Mouse (Mus musculus): ENCODE results near the gene Tsr1. TPM values are rescaled to one million over a fixed set of nuclear protein-coding genes. Genes with fewer than 3 reads are reported as not detected.

The Tsr1 gene
- polyA plus RNA-seq, 1 experiment from 2014 or later: 27.4 TPM

DNA sequence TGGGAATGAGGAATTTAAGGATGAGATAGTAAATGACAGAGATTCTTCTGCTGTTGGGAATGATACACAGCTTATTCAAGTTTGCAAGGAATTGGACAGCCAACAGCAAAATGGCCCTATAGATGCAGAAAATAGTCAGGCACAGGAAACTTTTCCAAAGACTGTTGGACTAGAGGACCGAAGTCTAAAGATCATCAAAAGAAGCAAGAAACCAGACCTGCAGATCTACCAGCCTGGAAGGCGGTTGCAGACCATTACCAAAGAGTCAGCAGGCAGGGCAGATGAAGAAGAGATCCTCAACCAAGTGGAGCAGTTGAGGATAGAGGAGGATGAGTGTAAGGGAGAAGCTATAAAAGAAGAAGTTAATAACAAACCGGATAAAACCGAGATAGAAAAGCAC is 31.2 kb downstream of the Tsr1 start:
- 89% methylated on average over 4 of the region's 4 CpGs for WGBS
- no peak overlapping the region for H3K4me3 ChIP-seq
- H3K9me3 ChIP-seq: no peaks in the 10 kb centered on the region
- peaks cover 47% of the 10 kb centered on the region for H3K36me3 ChIP-seq
- H3K27me3 ChIP-seq (replicated peaks): no peaks in the 10 kb centered on the region
- no peak overlapping the region for H3K4me2 ChIP-seq
- H3K4me1 ChIP-seq: peaks cover 23% of the 10 kb centered on the region
- no peak overlapping the region for H3K27ac ChIP-seq (replicated peaks)
- no peak for ATAC-seq (ENCODE audit: extremely low read depth, insufficient number of reproducible peaks, low FRiP score, low TSS enrichment)
- no peak overlapping the region for H3K9ac ChIP-seq

DNA sequence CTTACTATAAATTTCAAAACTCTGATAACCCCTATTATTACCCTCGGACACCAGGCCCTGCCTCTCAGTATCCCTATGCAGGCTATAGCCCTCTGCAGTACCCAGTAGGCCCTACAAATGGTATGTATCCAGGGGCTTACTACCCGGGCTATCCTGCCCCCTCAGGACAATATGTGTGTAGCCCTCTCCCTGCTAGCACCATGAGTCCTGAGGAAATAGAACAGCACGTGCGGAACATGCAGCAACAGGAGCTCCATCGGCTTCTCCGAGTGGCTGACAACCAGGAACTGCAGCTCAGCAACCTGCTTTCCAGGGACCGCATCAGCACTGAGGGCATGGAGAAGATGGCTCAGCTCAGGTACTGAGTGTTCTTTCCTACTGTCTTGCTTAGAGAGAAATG is 32.5 kb downstream of the Tsr1 start:
- H3K9ac ChIP-seq: no peak overlapping the region
- H3K4me2 ChIP-seq: no peak overlapping the region
- ATAC-seq (ENCODE audit: extremely low read depth, insufficient number of reproducible peaks, low FRiP score, low TSS enrichment): no peak
- H3K4me3 ChIP-seq: no peak overlapping the region
- no peak overlapping the region for H3K27ac ChIP-seq (replicated peaks)
- H3K9me3 ChIP-seq: no peaks in the 10 kb centered on the region
- H3K27me3 ChIP-seq (replicated peaks): no peaks in the 10 kb centered on the region
- H3K36me3 ChIP-seq: peaks cover 60% of the 10 kb centered on the region
- peaks cover 17% of the 10 kb centered on the region for H3K4me1 ChIP-seq
- 90% methylated on average over 7 of the region's 7 CpGs for WGBS

DNA sequence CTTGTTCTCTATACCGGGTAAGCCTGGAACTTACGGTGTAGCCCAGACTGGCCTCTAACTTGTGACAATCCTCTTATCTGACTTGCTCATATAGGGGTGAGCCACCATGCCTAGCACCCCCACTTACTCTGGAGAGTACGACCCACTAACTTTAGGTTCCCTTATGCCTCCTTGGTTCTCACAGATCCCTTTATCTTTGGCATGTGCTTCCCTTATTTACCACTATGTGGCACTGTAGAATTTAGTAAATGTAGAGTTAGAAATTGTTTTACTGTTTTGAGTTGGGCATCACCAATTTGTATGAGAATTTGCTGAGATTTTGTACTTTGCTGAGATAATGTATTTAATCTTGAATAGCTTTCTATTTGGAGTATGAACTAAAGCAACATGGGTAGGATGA is 48.5 kb downstream of the Tsr1 start:
- H3K36me3 ChIP-seq: peaks cover 66% of the 10 kb centered on the region
- ATAC-seq (ENCODE audit: extremely low read depth, insufficient number of reproducible peaks, low FRiP score, low TSS enrichment): no peak
- 77% methylated on average over 3 of the region's 3 CpGs for WGBS

DNA sequence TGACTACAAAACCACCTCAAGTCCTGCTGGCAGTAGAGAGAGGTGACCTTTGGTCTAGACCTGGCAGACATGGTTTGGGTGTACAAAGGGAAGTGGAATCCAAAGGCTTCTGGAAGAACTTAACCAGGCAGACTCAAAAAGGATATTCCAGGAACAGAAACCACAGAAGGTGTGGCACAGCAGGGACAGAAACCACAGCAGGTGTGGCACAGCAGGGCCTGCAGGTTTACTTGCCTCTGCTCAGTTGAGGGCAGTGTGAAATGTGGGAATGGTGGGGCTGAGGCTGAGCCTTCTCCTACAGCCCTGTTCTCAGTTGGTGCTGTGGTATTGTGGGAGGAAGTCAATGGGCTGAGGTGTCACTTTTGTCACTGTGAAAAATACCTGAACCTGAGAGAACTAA is 57.0 kb downstream of the Tsr1 start:
- H3K9ac ChIP-seq: no peak overlapping the region
- H3K4me1 ChIP-seq: peaks cover 3% of the 10 kb centered on the region; the same call in 1 of the 2 replicates
- H3K4me2 ChIP-seq: no peak overlapping the region
- no peaks in the 10 kb centered on the region for H3K9me3 ChIP-seq
- ATAC-seq (ENCODE audit: extremely low read depth, insufficient number of reproducible peaks, low FRiP score, low TSS enrichment): no peak
- H3K36me3 ChIP-seq: peaks cover 45% of the 10 kb centered on the region
- H3K27ac ChIP-seq (replicated peaks): no peak overlapping the region
- H3K27me3 ChIP-seq (replicated peaks): no peaks in the 10 kb centered on the region
- H3K4me3 ChIP-seq: no peak overlapping the region

More for the DNA sequence above, 48.5 kb downstream of the Tsr1 start:
- Histone ChIP-seq H3K9ac (no peak overlapping the region), H3K4me1 (no peaks in the 10 kb centered on the region), H3K4me3 (no peak overlapping the region), H3K27me3 (replicated peaks) (no peaks in the 10 kb centered on the region), H3K4me2 (no peak overlapping the region), H3K27ac (replicated peaks) (no peak overlapping the region), H3K9me3 (no peaks in the 10 kb centered on the region)

DNA sequence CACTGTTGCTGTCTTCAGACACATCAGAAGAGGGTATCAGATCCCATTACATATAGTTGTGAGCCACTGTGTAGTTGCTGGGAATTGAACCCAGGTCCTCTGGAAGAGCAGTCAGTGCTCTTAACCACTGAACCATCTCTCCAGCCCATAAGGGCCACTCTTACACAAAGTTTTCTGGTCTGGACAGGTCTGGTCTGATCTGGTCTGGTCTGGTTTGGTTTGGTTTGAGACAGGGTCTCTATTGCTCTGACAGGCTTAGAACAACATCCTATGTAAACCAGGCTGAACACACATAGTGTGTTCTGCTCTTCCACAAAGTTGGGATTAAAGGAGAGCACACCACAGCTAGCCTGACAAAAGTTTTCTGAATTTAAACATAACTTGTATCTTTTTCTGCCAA is 58.1 kb downstream of the Tsr1 start:
- peaks cover 39% of the 10 kb centered on the region for H3K36me3 ChIP-seq
- H3K27ac ChIP-seq (replicated peaks): no peak overlapping the region
- H3K4me1 ChIP-seq: peaks cover 3% of the 10 kb centered on the region; the same call in 1 of the 2 replicates
- H3K27me3 ChIP-seq (replicated peaks): no peaks in the 10 kb centered on the region
- H3K4me2 ChIP-seq: no peak overlapping the region
- no peak overlapping the region for H3K9ac ChIP-seq
- no peak overlapping the region for H3K4me3 ChIP-seq
- H3K9me3 ChIP-seq: no peaks in the 10 kb centered on the region
- ATAC-seq (ENCODE audit: extremely low read depth, insufficient number of reproducible peaks, low FRiP score, low TSS enrichment): no peak

DNA sequence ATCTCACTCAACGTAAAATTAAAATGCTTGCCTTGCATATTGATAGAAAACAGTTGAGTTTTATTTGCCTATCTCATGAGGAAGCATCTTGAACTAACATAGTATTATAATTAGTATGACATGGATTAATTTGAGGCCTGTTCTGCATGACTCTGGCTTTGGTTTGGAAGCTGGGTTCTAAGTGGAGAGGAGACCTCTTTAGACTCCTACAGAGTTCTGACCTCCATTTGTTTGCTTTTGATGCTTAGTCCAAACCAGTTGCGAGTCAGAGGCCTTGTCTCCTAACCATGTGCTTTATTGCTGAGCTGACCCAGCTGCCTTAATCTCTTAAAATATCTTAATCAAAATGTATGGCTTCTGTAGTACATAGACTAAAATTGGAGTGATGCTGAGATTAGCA is 59.7 kb downstream of the Tsr1 start:
- no peak overlapping the region for H3K4me2 ChIP-seq
- H3K4me1 ChIP-seq: peaks cover 8% of the 10 kb centered on the region
- ATAC-seq (ENCODE audit: extremely low read depth, insufficient number of reproducible peaks, low FRiP score, low TSS enrichment): no peak
- WGBS: 88% methylated on average over 2 of the region's 2 CpGs
- no peak overlapping the region for H3K4me3 ChIP-seq
- H3K9me3 ChIP-seq: no peaks in the 10 kb centered on the region
- H3K27ac ChIP-seq (replicated peaks): no peak overlapping the region
- no peak overlapping the region for H3K9ac ChIP-seq
- H3K27me3 ChIP-seq (replicated peaks): no peaks in the 10 kb centered on the region
- peaks cover 27% of the 10 kb centered on the region for H3K36me3 ChIP-seq

Small RNAs within 50 kb of the gene (microRNA-seq; reads per million reads assigned to microRNA genes)
- not detected for gene Mir6926

Other genes with a start within 250 kb of the Tsr1 start
- 45.9 and 47.2 TPM in 2 replicates for gene Cluh, start 248.6 kb upstream of the Tsr1 start, polyA plus RNA-seq (2015; fragmentation: Nextera tagmentation; extraction: Ambion mirVana)
- 34.6 and 47.6 TPM in 2 replicates for gene Pafah1b1, start 173.4 kb upstream of the Tsr1 start, polyA plus RNA-seq (2015; fragmentation: Nextera tagmentation; extraction: Ambion mirVana)
- 29.2 and 32.8 TPM in 2 replicates for gene Mettl16, start 127.2 kb upstream of the Tsr1 start, polyA plus RNA-seq (2015; fragmentation: Nextera tagmentation; extraction: Ambion mirVana)
- 3.3 and 3.5 TPM in 2 replicates for gene Mnt, start 67.2 kb upstream of the Tsr1 start, polyA plus RNA-seq (2015; fragmentation: Nextera tagmentation; extraction: Ambion mirVana)
- 4.2 and 4.9 TPM in 2 replicates for gene Sgsm2, start 1.0 kb upstream of the Tsr1 start, polyA plus RNA-seq (2015; fragmentation: Nextera tagmentation; extraction: Ambion mirVana)
- 11.0 and 11.3 TPM in 2 replicates for gene Smg6, start 27.8 kb downstream of the Tsr1 start, polyA plus RNA-seq (2015; fragmentation: Nextera tagmentation; extraction: Ambion mirVana)
- gene Srr, start 27.9 kb downstream of the Tsr1 start, polyA plus RNA-seq (2015; fragmentation: Nextera tagmentation; extraction: Ambion mirVana): 16.6 and 17.4 TPM in 2 replicates